Mouse (Mus musculus) gastrocnemius, adult 2 months (tissue): ENCODE data around the gene Atxn1. TPM values are rescaled to one million over a fixed set of nuclear protein-coding genes. Genes with fewer than 3 reads are reported as not detected.

Experiments
- DNase-seq: peaks from one replicate; pipeline ENCODE4 v3.0.0; 2022
- H3K27ac ChIP-seq: fragments of 200-600 bp; 2 replicates; pipeline ENCODE4 v1.8.1; 2022; ENCODE audit warnings: mild to moderate bottlenecking
- H3K4me3 ChIP-seq: fragments of 200-600 bp; 2 replicates; pipeline ENCODE4 v1.8.1; 2022; ENCODE audit warnings: mild to moderate bottlenecking, moderate library complexity
- CTCF ChIP-seq: fragments of 200-600 bp; IDR thresholded peaks from 2 replicates; pipeline ENCODE4 v1.8.1; 2022; ENCODE audit warnings: antibody characterized with exemption, mild to moderate bottlenecking, moderate library complexity
- intact Hi-C: fragments of 180-260 bp; cut with DNase I; formaldehyde crosslinking; loops from one replicate; pipeline ENCODE4 v1.15.1; 2025
- total RNA-seq, 2 experiments: library from RNA; stranded (reverse); gene quantifications; 2 replicates each; pipeline ENCODE4 v1.2.3; 2021

The Atxn1 gene
- total RNA-seq, 2 experiments from 2014 or later, result 40.4 to 56.3 TPM

- Histone ChIP-seq H3K27ac (no peak overlapping the region), H3K4me3 (no peak overlapping the region)
- DNase-seq, result no peak
- peak; percentile 42; the same call in 1 of the 2 replicates for TF ChIP-seq CTCF
- intact Hi-C loops, result no loop called here
These were observed 186.1 kb downstream of the Atxn1 start for GRCm38 (mm10) chr13:45778750-45779149.

- 0 out of 2 replicates have a peak overlapping the region, but pooled peaks have one; percentile 1 for H3K27ac ChIP-seq
- intact Hi-C loops, result no loop called here
These were observed 186.6 kb downstream of the Atxn1 start for GRCm38 (mm10) chr13:45778171-45778570.

GRCm38 (mm10) chr13:45775516-45775915 is 189.3 kb downstream of the Atxn1 start:
- H3K4me3 ChIP-seq, result no peak overlapping the region
- DNase-seq, result no peak
- no peak for TF ChIP-seq CTCF
- H3K27ac ChIP-seq, result no peak overlapping the region
- intact Hi-C loops, result no loop called here

More at GRCm38 (mm10) chr13:45778171-45778570, 186.6 kb downstream of the Atxn1 start:
- DNase-seq, result no peak
- no peak for TF ChIP-seq CTCF
- H3K4me3 ChIP-seq, result no peak overlapping the region

GRCm38 (mm10) chr13:45773381-45774168 is 191.2 kb downstream of the Atxn1 start:
- intact Hi-C loops, result no loop called here
- DNase-seq, result no peak
- no peak overlapping the region for H3K27ac ChIP-seq
- no peak for TF ChIP-seq CTCF
- H3K4me3 ChIP-seq, result no peak overlapping the region

GRCm38 (mm10) chr13:45769757-45770156 is 195.1 kb downstream of the Atxn1 start:
- Histone ChIP-seq H3K4me3 (no peak overlapping the region), H3K27ac (no peak overlapping the region)
- TF ChIP-seq CTCF, result no peak
- no peak for DNase-seq
- intact Hi-C loops, result no loop called here

- no peak for DNase-seq
- Histone ChIP-seq H3K27ac (no peak overlapping the region), H3K4me3 (no peak overlapping the region)
- intact Hi-C loops, result no loop called here
- TF ChIP-seq CTCF, result no peak
These were observed 196.6 kb downstream of the Atxn1 start for GRCm38 (mm10) chr13:45768250-45768649.

GRCm38 (mm10) chr13:45764354-45764753 is 200.5 kb downstream of the Atxn1 start:
- no peak for TF ChIP-seq CTCF
- intact Hi-C loops, result no loop called here
- DNase-seq, result no peak
- no peak overlapping the region for H3K4me3 ChIP-seq
- H3K27ac ChIP-seq, result no peak overlapping the region

GRCm38 (mm10) chr13:45762278-45762677 is 202.5 kb downstream of the Atxn1 start:
- intact Hi-C loops, result no loop called here
- peak overlapping the region; percentile 46 for H3K27ac ChIP-seq
- H3K4me3 ChIP-seq, result 0 out of 2 replicates have a peak overlapping the region, but pooled peaks have one; percentile 4
- DNase-seq, result peak; percentile 79
- TF ChIP-seq CTCF, result no peak

GRCm38 (mm10) chr13:45754483-45754882 is 210.3 kb downstream of the Atxn1 start:
- no peak overlapping the region for H3K4me3 ChIP-seq
- 0 out of 2 replicates have a peak overlapping the region, but pooled peaks have one; percentile 39 for H3K27ac ChIP-seq

GRCm38 (mm10) chr13:45752498-45752897 is 212.3 kb downstream of the Atxn1 start:
- Histone ChIP-seq H3K4me3 (no peak overlapping the region), H3K27ac (no peak overlapping the region)
- DNase-seq, result no peak
- intact Hi-C loops, result no loop called here
- TF ChIP-seq CTCF, result no peak

More at GRCm38 (mm10) chr13:45754483-45754882, 210.3 kb downstream of the Atxn1 start:
- intact Hi-C loops, result no loop called here
- TF ChIP-seq CTCF, result no peak
- DNase-seq, result no peak

- TF ChIP-seq CTCF, result no peak
- DNase-seq, result no peak
- no peak overlapping the region for H3K27ac ChIP-seq
- H3K4me3 ChIP-seq, result no peak overlapping the region
- intact Hi-C loops, result no loop called here
These were observed 213.6 kb downstream of the Atxn1 start for GRCm38 (mm10) chr13:45751231-45751630.

GRCm38 (mm10) chr13:45750627-45751026 is 214.2 kb downstream of the Atxn1 start:
- intact Hi-C loops, result no loop called here
- no peak overlapping the region for H3K4me3 ChIP-seq
- DNase-seq, result no peak
- no peak overlapping the region for H3K27ac ChIP-seq
- no peak for TF ChIP-seq CTCF

GRCm38 (mm10) chr13:45749937-45750336 is 214.9 kb downstream of the Atxn1 start:
- Histone ChIP-seq H3K27ac (peak overlapping the region; percentile 25), H3K4me3 (no peak overlapping the region)
- no peak for DNase-seq
- TF ChIP-seq CTCF, result no peak
- intact Hi-C loops, result no loop called here

- no peak for DNase-seq
- H3K4me3 ChIP-seq, result no peak overlapping the region
- H3K27ac ChIP-seq, result peak overlapping the region; percentile 64
- no peak for TF ChIP-seq CTCF
- intact Hi-C loops, result no loop called here
These were observed 215.6 kb downstream of the Atxn1 start for GRCm38 (mm10) chr13:45749222-45749621.
